Mouse (Mus musculus): Measurements from ENCODE around the gene Reep6. TPM values are rescaled to one million over a fixed set of nuclear protein-coding genes. Genes with fewer than 3 reads are reported as not detected.
A peak's percentile ranks its signal among the peaks of the same experiment; 100 is the strongest.

The Reep6 gene
- 28.7 and 51.2 TPM in 2 replicates for polyA plus RNA-seq (2012; rRNA removed)

GRCm38 (mm10) chr10:80329273-80330081 is at the start of gene Reep6, which contains the start of gene Pcsk4:
Gene Reep6 (plus strand): TSS chr10:80329953.
Gene Pcsk4 (minus strand): TSS chr10:80329498.
- peak; percentile 87 for DNase-seq (ENCODE audit: low read depth)

- DNase-seq (ENCODE audit: low read depth): no peak
Observed at GRCm38 (mm10) chr10:80281304-80281703, 48.4 kb upstream of the Reep6 start.

- no peak for DNase-seq (ENCODE audit: low read depth)
Observed at GRCm38 (mm10) chr10:80281921-80282371, 47.8 kb upstream of the Reep6 start.

- DNase-seq (ENCODE audit: low read depth): no peak
Observed at GRCm38 (mm10) chr10:80282481-80283441, 47.0 kb upstream of the Reep6 start.

- no peak for DNase-seq (ENCODE audit: low read depth)
Observed at GRCm38 (mm10) chr10:80285222-80286070, 44.3 kb upstream of the Reep6 start.

DNA sequence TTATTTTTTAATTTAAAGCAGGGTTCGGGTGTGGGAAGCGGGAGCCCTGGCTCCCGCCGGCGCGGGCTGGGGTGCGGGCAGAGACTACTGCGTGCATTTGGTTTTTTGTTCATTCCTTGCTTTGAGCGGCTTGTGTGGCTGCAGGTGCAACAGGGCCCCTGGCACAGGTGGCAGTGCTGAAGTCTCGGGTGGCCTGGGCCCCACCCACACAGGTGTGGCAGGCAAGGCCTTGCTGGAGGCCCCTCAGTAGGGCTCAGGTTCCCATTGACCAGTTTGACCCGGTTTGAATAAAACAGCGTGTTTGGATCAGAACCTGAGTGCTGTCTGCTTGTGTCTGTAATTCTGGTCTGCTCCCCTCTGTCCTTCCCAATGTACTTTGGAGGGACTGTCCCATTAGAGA is 41.7 kb upstream of the Reep6 start:
- DNase-seq (ENCODE audit: low read depth): no peak

- no peak for DNase-seq (ENCODE audit: low read depth)
Observed at GRCm38 (mm10) chr10:80288657-80289056, 41.1 kb upstream of the Reep6 start.

- DNase-seq (ENCODE audit: low read depth): no peak
Observed at GRCm38 (mm10) chr10:80292251-80293146, 37.3 kb upstream of the Reep6 start, which contains the start of gene Rps15. Gene Rps15 (plus strand): TSS chr10:80292453.

GRCm38 (mm10) chr10:80293325-80293724 is 36.4 kb upstream of the Reep6 start:
- DNase-seq (ENCODE audit: low read depth): no peak

DNA sequence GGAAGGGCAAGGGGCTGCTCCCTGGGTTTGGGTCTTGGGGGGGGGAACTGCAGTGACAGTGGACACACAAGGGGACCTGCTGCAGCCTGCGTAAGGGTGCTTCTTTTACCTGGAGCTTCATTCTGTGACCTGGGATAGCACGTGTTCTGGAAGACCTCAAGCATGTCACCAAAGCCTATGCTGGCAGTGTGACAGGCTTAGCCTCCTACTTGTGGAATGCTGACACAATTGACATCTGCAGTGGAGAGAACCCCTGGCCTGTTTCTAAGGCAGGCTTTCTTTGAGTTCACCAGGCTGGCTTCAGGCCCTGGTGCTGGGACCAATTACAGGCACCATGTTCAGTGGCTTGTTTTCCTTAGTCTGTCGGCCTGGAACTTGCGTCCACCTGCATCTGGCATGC is 35.4 kb upstream of the Reep6 start:
- DNase-seq (ENCODE audit: low read depth): no peak

- DNase-seq (ENCODE audit: low read depth): no peak
Observed at GRCm38 (mm10) chr10:80294788-80295303, 34.9 kb upstream of the Reep6 start.

GRCm38 (mm10) chr10:80295618-80296425 is 33.9 kb upstream of the Reep6 start, which contains the start of gene Apc2:
Gene Apc2 (plus strand): TSS chr10:80295977.
- no peak for DNase-seq (ENCODE audit: low read depth)

GRCm38 (mm10) chr10:80296824-80297223 is 32.9 kb upstream of the Reep6 start:
- DNase-seq (ENCODE audit: low read depth): no peak

DNA sequence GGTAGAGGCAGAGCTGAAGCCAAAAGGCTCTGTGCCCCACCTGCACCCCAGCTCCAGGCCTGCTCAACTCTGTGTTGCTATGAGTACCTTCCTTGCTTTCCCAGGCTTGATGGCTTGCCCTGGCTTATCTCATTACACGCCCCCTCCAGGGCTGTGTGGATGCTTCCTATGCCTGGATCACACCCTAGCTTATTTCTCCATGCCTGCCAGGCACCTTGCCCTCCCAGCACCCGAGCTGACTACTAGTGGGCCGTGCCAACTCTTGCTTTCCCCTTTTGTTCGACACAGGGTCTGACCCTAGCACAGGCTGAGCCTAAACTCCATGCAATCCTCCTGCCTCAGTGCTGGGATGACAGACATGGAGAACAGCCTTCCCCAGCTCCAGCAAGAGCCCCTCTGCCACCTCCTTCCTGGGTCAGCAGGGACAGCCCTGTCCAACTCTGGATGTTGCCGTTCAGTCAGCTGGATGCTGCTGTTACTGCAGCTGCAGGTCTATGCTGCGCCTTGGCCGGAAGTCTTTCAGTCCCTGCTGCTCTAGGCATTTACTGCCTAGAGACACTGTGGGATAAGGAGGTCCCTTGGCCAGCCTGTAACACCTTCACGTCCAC is 32.1 kb upstream of the Reep6 start:
- no peak for DNase-seq (ENCODE audit: low read depth)

DNA sequence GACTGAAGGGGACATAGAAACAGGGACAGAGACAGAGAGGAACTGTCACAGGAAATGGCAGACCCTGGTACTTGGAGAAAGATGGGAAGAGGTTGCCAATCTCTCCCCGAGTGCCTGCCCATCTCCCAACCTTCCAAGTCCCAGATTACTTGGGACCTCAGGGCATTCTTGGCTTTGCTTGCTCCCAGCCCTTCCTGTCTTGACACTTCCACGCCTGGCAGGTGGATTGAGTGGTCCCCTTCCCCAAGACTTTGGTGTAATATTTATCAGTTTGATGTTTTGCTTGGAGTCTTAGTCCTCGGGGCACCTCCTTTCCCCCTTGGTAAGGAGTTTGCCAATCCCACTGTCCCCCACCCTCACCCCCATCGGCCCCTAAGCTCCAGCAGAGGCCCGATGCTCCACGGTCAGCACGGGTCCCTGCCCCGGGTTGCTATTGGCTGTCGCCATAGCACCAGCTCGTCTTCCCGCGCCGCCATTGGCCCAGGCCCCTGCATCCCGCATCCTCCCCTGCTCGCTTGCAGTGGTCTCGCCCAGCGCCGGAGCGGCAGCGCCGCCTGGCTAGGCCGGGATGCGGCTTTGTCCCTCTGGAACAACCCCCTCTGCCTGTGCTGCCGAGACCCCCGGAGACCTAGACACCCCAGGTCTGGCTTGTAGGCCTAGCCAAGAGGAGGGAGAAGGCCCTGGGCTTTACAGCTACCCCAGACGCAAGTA is 31.0 kb upstream of the Reep6 start:
- DNase-seq (ENCODE audit: low read depth): no peak

GRCm38 (mm10) chr10:80299301-80299700 is 30.5 kb upstream of the Reep6 start:
- DNase-seq (ENCODE audit: low read depth): no peak

DNA sequence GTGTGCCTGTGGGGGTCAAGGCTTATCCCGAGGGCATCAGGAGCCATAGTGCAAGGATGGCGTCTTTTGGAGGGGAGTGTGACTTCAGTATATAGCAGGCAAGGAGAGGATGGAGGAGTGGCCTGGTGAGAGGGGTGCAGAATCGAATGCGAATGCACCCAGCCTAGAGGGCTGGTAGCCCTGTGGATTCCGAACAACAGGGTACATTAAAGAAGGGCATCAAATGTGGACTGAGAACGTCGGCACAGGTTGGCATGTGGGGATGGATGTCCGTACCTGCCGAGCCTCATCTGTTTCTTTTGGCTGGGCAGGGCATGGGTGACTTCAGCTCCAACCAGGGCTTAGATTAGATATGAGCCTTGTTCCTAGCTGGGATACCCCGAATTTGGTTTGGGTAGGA is 29.9 kb upstream of the Reep6 start:
- DNase-seq (ENCODE audit: low read depth): no peak

DNA sequence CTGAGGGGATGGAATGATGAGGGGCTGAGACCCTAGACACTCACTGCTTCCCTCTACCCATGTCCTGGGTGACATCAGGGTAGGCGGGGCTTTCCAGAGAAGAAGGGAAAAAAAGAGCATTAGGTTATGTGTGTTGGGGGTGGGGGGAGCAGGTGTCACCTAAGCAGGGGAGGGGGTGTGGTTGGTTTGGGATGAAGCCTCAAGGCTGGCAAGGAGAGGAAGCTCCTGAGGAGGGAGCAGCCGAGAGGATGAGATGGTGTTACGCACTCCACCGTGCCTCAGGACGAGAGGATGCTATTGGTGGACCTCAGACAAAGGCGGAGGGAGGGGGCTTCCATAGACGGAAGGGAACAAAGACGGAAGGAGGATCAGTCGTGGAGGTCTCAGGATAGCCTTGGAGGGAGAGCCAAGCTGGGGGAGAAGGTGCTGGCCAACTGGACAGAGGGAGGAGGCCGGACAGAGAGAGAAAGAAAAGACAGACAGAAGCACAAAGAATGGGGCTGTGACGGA is 29.0 kb upstream of the Reep6 start:
- no peak for DNase-seq (ENCODE audit: low read depth)
